Mouse (Mus musculus): ENCODE results near the gene Gpr161.

DNA sequence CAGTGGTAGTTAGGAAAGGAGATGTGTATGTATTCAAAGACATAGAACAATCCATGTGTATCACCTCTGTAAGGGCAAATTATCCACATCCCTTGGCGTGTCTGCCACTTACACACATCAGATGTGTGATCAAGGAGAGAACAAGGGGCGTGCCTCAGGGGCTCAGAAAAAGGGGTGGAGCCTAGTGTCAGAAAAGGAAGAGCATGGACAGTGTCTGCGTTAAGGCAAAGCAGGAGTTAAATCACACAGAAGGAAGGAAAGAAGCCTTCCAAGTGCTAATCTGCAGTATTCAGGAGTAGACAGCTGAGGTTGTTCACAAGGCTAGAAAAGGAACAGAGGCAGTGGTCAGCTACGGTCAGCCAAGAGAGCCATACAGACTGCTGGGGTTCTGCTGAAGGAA, 46.7 kb upstream of the Gpr161 start:
- TF ChIP-seq CTCF (IDR thresholded peaks at IDR 0.05; ENCODE audit: low read depth, low read length) (no peak), POLR2A (IDR thresholded peaks at IDR 0.05; ENCODE audit: insufficient read depth, low read length) (no peak), EP300 (IDR thresholded peaks at IDR 0.05; ENCODE audit: insufficient read depth, low read depth, low read length) (no peak)

Measured in ES-Bruce4 (cell line).